Mouse (Mus musculus): ENCODE data around the gene Aste1. TPM values are rescaled to one million over a fixed set of nuclear protein-coding genes. Genes with fewer than 3 reads are reported as not detected.

Gene Aste1
- total and polyA plus RNA-seq, 3 experiments, result 2.8 to 13.6 (median 10.7) TPM

Other genes with a start within 250 kb of the Aste1 start
- gene Nek11, start 132 bp downstream of the Aste1 start, total RNA-seq (2021), result under 1 TPM; 0.14 to 0.24 TPM
- 0.03 TPM in 1 of 2 replicates, not detected in the other for gene Nek11, start 132 bp downstream of the Aste1 start, polyA plus RNA-seq (2012; rRNA removed)
- gene Atp2c1, start 131.9 kb downstream of the Aste1 start, total RNA-seq (2021), result 10 to 100 TPM; 85.5 to 90.5 TPM
- gene Atp2c1, start 131.9 kb downstream of the Aste1 start, polyA plus RNA-seq (2012; rRNA removed), result 53.6 and 54.5 TPM in 2 replicates
- 10 to 100 TPM; 36.1 to 36.6 TPM for gene Pik3r4, start 247.6 kb downstream of the Aste1 start, total RNA-seq (2021)
- gene Pik3r4, start 247.6 kb downstream of the Aste1 start, polyA plus RNA-seq (2012; rRNA removed), result 24.1 and 29.2 TPM in 2 replicates